Mouse (Mus musculus) urinary bladder, adult 18-20 months (tissue): ENCODE results near the gene Kcnj4.

ENCODE experiments used
- DNase-seq, 2 experiments: peaks; one replicate each; pipeline ENCODE4 v3.0.0; 2022; ENCODE audit warnings: low spot score in 2 of 2, mixed read lengths in 2 of 2

The Kcnj4 gene

DNA sequence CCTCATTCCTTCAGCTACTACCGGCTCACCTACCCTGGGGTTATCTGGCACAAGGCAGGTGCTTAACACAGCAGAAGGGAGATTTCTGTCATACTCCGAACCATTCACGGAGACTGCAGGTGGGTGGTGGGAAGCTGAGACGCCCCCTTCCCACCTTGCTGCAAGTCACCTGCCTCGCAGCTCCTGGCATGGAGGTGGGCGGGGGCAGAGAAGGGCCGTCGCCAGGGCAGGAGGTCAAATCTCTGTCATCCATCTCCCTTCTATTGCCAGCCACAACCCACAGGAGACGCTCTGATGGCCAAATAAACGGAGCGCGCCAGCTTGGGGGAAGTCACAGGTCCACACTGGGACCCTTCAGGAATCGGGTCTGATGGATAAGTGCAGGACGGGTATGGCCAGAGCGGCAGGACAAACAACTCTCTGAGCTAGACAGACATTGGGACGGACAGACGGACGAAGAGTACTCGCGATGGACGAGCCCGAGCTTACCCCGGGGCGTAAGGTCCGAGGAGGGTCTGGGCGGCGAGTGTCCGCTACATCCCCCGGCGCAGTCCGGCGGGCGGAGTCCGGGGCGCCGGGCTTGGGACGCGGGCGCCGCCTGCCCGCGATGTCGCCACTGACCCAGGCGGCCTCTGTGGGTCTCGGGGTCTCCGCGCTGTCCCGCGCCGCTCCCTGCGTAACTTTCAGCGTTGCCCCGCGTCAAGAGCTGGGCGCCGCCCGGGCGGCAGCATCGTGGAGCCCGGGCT, at the start of gene Kcnj4:
TSS of gene Kcnj4 (minus strand) at position 535 of the 746 bp plus-strand sequence.
- peak in 1 of 2 experiments; percentile 24 for DNase-seq

DNA sequence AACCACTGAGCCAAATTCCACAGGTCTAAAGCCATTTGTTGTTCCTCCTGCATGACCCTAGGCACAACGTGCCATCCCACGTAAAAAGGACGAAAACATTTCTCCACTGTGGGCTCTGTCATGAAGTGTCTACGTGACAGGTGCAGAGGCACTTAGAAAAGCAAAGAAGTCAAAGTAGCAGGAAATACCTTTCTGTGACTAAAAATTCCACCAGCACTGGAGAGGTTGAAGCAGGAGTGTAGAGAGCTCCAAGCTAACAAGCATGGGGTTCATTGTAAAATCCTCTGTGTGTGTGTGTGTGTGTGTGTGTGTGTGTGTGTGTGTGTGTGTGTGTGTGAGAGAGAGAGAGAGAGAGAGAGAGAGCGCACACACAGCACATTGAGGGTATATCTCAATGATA, 47.5 kb upstream of the Kcnj4 start:
- no peak for DNase-seq

GRCm38 (mm10) chr15:79548226-79548625, 43.2 kb upstream of the Kcnj4 start:
- no peak for DNase-seq

DNA sequence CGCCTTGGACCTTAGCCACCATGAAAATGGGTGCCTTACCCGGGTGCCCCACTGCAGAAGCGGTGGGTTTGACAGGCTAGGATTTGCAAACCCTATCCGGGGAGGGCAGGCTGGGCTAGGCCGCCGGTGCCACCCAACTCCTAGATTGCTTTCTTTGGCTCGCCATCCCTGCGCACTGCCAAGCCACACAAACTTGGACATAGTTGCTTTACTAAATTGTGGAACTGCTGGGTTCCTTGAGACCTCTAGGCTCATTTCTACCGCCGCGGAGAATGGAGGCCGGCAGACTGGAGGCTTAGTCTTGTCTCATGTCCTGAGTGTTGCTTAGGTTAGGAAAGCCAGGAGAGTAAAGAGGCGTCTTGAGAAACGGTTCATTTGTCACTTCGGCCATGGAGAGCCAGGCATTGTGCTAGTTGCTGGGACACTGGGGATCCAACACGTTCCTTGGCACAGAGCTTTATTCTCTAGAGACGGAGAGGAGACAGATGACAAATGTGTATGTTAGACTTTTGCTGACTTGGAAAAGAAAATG, 42.3 kb upstream of the Kcnj4 start:
- no peak for DNase-seq

DNA sequence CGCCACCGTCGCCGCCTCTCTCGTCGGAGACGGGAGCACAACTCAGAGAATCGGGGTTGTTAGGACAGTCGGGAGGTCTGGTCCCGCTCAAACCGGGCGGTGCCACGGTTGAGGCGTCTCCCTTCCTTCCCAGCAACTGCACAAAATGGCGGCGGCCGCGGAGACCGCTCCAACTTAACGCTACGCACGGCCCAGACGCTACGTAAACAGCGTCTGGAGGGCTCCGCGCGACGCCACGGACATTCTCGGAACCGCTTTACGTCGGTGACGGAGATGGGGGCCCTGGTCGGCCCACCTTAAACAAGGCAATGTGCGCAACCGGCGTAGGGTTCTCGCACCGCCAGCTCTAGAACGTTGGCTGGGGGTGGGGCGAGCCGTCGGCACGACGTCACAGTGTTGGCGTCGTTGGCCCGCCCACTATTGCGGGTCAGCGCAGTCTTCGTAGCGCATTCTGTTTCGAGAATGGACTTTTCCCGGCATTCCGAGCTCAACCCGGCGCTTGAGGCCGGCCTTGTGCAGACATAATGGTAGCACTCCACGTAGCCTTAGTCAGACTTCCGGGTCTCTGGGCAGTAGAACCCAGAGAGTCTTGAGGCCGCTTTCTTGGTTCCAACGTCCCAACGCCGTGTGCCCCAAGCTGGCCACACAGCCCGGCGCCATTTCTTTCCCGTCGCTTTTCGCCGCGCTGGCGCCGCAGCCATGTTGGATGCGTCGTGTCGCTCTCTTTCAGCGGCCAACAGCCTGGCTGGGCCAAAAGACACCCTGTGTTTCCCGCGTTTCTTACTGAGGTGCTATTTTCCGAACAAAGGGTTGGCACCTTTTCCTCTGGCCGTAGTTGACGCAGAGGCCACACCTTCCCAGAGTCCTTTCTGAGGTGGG, 41.6 kb upstream of the Kcnj4 start, which contains the start of gene Ddx17:
TSS of gene Ddx17 (minus strand) at position 332 of the 879 bp plus-strand sequence.
- DNase-seq = peak; percentile 97 to 98

- peak in 1 of 2 experiments; percentile 56 for DNase-seq
These were observed 40.9 kb upstream of the Kcnj4 start for GRCm38 (mm10) chr15:79545921-79546399.

- DNase-seq = no peak
These were observed 40.5 kb upstream of the Kcnj4 start for GRCm38 (mm10) chr15:79545496-79545895.

DNA sequence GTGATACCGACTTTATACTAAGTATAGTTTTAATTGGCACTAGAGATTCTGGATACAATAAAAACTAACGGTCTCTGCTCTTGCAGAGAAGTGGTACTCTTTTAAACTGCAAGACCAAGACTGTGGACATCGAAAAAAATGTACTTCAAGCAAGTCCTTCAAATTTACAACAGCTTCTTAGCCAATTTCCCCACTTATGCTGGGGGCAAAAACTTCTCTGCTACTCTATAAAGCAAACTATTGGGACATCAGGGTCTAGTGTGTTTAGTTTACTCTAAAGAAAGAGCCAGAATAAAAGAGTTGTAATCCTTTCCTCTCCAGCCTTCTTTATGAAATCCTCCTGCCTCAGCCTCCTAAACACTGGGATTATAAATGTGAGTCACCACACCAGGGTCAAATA, 38.9 kb upstream of the Kcnj4 start:
- DNase-seq = no peak

- no peak for DNase-seq
These were observed 28.8 kb upstream of the Kcnj4 start for GRCm38 (mm10) chr15:79533796-79534195.

DNA sequence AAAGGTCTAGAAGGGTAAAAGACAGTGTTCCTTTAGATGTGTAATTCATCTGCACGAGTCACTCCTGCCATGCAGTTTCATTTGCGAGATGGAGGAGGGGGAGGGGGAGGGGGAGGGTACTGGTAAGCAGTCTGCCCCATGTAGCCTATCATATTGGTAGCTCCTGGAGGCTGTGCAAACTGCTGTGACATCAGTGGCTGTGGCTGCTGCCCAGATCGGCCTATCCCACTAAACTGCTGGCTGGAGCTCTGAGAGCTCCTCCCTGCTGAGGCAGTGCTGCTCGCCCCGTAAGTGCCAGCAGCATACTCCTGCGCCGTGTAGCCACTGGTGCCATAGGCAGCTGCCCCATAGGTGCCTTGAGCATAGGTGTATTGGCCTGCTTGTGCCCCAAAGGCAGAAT, 24.9 kb upstream of the Kcnj4 start:
- DNase-seq = no peak

GRCm38 (mm10) chr15:79527991-79528639, 23.1 kb upstream of the Kcnj4 start:
- DNase-seq = no peak

GRCm38 (mm10) chr15:79527192-79527591, 22.2 kb upstream of the Kcnj4 start:
- DNase-seq = no peak

DNA sequence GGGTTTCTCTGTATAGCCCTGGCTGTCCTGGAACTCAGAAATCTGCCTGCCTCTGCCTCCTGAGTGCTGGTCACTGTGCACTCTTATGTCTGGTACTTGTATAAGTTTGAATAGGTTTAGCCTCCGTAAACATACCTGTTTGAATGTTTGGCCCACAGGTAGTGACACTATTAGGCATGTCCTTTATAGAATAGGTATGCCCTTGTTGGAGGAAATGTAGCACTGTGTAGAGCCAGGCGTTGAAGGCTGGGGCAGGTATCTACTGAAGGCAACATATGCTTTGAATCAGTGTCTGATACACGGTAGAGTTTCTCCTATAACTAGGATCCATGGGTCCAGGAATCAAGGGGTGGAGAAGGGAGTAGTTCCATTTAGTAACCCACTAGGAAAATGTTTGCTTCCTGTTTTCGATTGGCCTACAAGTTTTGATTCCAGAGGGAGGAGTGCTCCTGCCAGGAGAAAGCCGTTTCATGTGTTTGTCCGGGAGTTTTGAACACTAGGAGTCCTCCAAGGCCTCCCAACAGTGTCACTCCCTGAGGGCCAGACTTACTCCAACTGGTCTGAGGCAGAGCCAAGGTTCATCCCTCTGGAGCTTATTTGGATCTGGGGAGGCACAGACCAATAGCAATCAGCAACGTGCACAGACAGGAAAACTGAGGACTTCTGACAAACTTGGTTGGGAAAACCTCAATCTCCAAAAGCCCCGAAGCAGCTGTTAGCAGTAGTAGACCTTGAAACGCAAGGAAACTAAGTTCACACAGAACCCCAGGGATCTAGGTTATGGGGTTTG, 21.1 kb upstream of the Kcnj4 start:
- no peak for DNase-seq

DNA sequence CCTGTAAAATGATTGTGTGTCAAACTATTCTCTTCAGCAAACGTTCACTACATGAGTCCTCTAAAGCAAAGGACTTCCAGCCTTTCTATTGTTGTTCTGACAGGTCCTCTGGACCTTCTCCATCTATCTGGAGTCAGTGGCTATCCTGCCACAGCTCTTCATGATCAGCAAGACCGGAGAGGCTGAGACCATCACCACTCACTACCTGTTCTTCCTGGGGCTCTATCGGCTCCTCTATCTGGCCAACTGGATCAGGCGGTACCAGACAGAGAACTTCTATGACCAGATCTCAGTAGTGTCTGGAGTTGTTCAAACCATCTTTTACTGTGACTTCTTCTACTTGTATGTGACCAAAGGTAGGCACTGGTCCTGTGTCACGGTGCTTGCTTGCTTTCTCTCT, 20.5 kb upstream of the Kcnj4 start:
- DNase-seq = no peak

- no peak for DNase-seq
These were observed 14.6 kb upstream of the Kcnj4 start for GRCm38 (mm10) chr15:79519400-79520220.

DNA sequence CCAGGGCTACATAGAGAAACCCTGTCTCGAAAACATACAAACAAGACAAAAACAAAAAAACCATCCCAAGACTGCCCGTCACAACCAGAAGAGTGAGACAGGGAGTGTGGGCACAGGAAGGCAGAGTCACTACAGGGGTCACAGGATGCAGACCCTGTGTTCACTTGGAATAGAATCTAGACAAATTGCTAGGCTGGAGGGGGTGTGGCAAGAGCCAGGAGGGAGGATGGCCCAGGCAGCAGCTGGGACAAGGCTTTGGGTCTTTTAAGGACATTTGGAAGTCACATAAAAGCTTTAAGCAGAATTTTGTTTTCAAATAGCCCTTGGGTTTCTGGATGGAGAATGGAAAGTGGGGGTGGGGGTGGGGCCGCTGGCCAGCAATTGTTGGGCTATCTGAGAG, 13.5 kb upstream of the Kcnj4 start:
- DNase-seq = no peak

DNA sequence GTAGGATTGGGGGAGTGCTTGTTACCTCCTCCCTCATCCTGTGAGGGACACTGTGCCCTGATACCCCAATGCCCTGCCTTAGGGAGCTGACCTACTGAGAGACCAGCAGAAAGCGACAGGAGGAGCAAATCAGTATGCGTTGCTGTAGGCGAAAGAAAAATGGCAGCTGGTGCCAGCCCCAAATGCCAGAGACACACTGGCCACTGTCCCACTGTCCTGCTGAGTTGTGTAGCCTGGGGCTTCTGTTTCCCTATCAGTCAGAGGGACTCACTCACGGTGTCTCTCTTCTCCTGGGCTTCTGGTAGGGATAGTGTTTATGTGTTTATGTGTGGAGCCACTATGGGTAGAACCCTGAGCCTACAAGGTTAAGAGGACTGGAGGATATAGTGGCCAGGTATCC, 12.7 kb upstream of the Kcnj4 start:
- DNase-seq = no peak

DNA sequence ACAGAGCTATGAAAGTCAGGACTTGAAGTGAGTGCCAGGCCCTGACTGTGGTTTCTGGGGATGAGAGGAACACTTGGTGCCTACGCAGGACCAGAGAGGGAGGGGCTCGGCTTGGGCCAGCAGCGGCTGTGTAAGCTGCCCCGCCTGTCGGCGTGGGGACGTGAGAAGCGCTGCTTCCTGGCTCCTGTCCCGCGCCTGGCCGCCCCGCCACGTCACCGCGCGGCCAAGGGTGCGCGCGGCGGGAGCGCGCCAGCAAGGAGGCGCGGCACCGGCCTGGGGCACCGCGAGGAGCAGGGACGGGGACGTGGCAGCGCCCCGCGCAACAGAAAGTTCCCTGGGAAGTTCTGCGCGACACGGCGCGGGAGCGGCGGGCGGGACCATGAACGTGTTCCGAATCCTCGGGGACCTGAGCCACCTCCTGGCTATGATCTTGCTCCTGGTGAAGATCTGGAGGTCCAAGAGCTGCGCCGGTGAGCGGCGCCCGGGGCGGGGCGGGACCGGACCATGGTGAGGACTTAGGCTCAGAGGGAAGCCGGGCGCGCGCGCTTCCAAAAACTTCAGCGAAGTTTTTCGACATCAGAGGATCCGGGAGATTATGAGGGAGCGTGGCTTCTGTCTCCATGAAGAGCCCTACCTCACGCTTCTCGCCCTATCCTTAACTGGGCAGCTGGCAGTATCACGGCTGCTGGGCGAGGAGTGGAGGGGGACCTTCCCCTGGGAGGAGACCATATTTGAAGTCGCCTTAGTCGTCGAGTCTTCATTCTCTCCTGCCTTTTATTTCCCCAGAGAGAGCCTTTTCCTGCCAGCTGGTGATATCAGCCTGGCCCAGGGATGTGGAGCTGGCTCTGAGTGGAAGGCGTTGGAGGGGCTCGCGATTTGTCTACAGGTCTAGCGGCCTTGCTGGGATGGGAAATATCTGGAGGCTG, 11.4 kb upstream of the Kcnj4 start, which contains the start of gene Kdelr3:
TSS of gene Kdelr3 (plus strand) at position 241 of the 926 bp plus-strand sequence.
- peak; percentile 57 to 68 for DNase-seq

DNA sequence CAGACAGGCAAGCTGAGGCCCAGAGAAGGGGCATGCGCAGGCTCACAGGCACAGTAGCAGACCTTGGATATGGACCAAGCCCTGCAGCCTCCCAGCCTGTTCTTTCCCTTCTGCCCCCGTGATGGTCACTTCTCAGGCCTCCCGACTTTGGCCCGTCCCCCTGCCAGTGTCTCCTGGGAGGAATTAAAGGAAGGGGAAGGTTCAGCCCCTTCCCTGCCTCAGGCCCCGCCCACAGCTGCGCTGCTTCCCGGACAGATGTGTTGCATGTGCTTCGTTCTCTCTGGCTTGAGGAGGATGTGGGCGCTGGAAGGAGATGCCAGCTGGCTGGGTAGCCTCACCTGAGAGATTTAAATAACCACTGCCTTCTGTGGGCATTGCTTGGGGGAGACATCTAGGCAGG, 8.9 kb upstream of the Kcnj4 start:
- no peak for DNase-seq
